Mouse (Mus musculus) neural tube, embryonic 14.5 days (tissue): ENCODE data around the gene Fut1. TPM values are rescaled to one million over a fixed set of nuclear protein-coding genes. Genes with fewer than 3 reads are reported as not detected.
A peak's percentile ranks its signal among the peaks of the same experiment; 100 is the strongest.

Experiments
- ATAC-seq: fragments of 200-750 bp; cut with Nextera tagmentation; 2 replicates; pipeline ENCODE4 v1.8.0; 2017; ENCODE audit warnings: low read depth, mild to moderate bottlenecking, moderate TSS enrichment, moderate library complexity
- H3K27ac ChIP-seq: fragments of 300-500 bp; sonication (generic); 2 replicates; pipeline ENCODE4 v1.5.1; 2014; ENCODE audit warnings: low read depth, mild to moderate bottlenecking, control low read depth, low read length, moderate library complexity, mixed read lengths
- H3K27me3 ChIP-seq: fragments of 300-500 bp; sonication (generic); 2 replicates; pipeline ENCODE4 v1.6.1; 2014; ENCODE audit warnings: low read length; ENCODE audit not compliant: control insufficient read depth, insufficient read depth
- H3K36me3 ChIP-seq: fragments of 300-500 bp; sonication (generic); 2 replicates; pipeline ENCODE4 v1.6.1; 2014; ENCODE audit warnings: low read length, mixed read lengths; ENCODE audit not compliant: control insufficient read depth, insufficient read depth
- H3K4me1 ChIP-seq: fragments of 300-500 bp; sonication (generic); 2 replicates; pipeline ENCODE4 v1.6.1; 2014; ENCODE audit warnings: low read length; ENCODE audit not compliant: control insufficient read depth, insufficient read depth
- H3K4me2 ChIP-seq: fragments of 300-500 bp; sonication (generic); 2 replicates; pipeline ENCODE4 v1.6.1; 2014; ENCODE audit warnings: mild to moderate bottlenecking, low read depth, low read length, control low read depth
- H3K4me3 ChIP-seq: fragments of 300-500 bp; sonication (generic); 2 replicates; pipeline ENCODE4 v1.5.1; 2014; ENCODE audit warnings: low read depth, low read length, control low read depth, mixed read lengths
- H3K9ac ChIP-seq: fragments of 300-500 bp; sonication (generic); replicated peaks from 2 replicates; pipeline ENCODE4 v1.6.1; 2014; ENCODE audit warnings: low read depth, mild to moderate bottlenecking, control low read depth, low read length, mixed read lengths
- H3K9me3 ChIP-seq: fragments of 300-500 bp; sonication (generic); 2 replicates; pipeline ENCODE4 v1.6.1; 2016; ENCODE audit warnings: low read length; ENCODE audit not compliant: control insufficient read depth
- WGBS: fragments of 180-500 bp; shearing (Covaris S2); extraction: QIAGEN DNeasy Blood & Tissue Kit; methylation state at CpG from one replicate; pipeline ENCODE4 v1.1.7; 2014; 5-methylcytosine and 5-hydroxymethylcytosine counted together
- polyA plus RNA-seq: library from polyadenylated mRNA; unstranded; fragments of >200 nt; fragmentation: Nextera tagmentation; extraction: Ambion mirVana; gene quantifications from 2 replicates; pipeline ENCODE4 v1.2.1, GENCODE M21; 2014

Fut1 gene
- polyA plus RNA-seq, 1 experiment from 2014 or later: not detected

- no peaks in the 10 kb centered on the region for H3K36me3 ChIP-seq
- H3K27ac ChIP-seq: no peak overlapping the region
- no peak for ATAC-seq
- H3K4me1 ChIP-seq: 0 out of 2 replicates have a peak, but pooled peaks cover 2% of the 10 kb centered on the region
- no peak overlapping the region for H3K4me3 ChIP-seq
- H3K4me2 ChIP-seq: no peak overlapping the region
- no peak overlapping the region for H3K9ac ChIP-seq
- peaks cover 2% of the 10 kb centered on the region; the same call in 1 of the 2 replicates for H3K27me3 ChIP-seq
- 91% methylated on average over 11 of the region's 11 CpGs for WGBS
- no peaks in the 10 kb centered on the region for H3K9me3 ChIP-seq
These were observed 6.4 kb downstream of the Fut1 start for GRCm38 (mm10) chr7:45623507-45623906.

GRCm38 (mm10) chr7:45624718-45625117 lies 7.6 kb downstream of the Fut1 start:
- Histone ChIP-seq H3K9ac (no peak overlapping the region), H3K9me3 (no peaks in the 10 kb centered on the region)
- WGBS: 78% methylated on average over 3 of the region's 3 CpGs

DNA sequence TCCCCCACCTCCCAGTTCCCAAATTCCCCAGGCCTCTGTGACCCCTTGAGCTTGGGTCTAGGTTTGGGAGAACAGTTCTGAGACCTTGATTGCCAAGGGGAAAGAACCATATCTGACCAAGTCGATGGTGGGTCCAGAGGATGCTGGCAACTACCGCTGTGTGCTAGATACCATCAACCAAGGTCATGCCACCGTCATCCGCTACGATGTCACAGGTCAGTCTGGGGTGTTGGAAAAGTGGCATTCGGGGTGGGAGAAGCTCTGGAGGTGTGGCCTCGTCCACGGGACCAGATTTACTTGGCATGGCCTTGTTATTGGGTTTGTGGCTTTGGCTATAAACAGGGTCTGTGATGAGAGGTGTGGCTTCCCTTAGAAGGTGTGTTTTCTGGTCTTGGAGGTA lies 8.4 kb downstream of the Fut1 start:
- Histone ChIP-seq H3K27ac (no peak overlapping the region), H3K9me3 (no peaks in the 10 kb centered on the region), H3K4me2 (no peak overlapping the region), H3K36me3 (no peaks in the 10 kb centered on the region), H3K27me3 (no peaks in the 10 kb centered on the region), H3K4me1 (0 out of 2 replicates have a peak, but pooled peaks cover 2% of the 10 kb centered on the region), H3K4me3 (no peak overlapping the region), H3K9ac (no peak overlapping the region)
- 93% methylated on average over 8 of the region's 8 CpGs for WGBS
- no peak for ATAC-seq

More at GRCm38 (mm10) chr7:45624718-45625117, 7.6 kb downstream of the Fut1 start:
- H3K27ac ChIP-seq: no peak overlapping the region
- H3K27me3 ChIP-seq: no peaks in the 10 kb centered on the region; the same call in 1 of the 2 replicates
- no peak overlapping the region for H3K4me3 ChIP-seq
- no peak for ATAC-seq
- no peaks in the 10 kb centered on the region for H3K36me3 ChIP-seq
- H3K4me2 ChIP-seq: no peak overlapping the region
- H3K4me1 ChIP-seq: 0 out of 2 replicates have a peak, but pooled peaks cover 2% of the 10 kb centered on the region

GRCm38 (mm10) chr7:45626571-45627076 lies 9.5 kb downstream of the Fut1 start:
- H3K4me3 ChIP-seq: no peak overlapping the region
- ATAC-seq: no peak
- 0 out of 2 replicates have a peak, but pooled peaks cover 2% of the 10 kb centered on the region for H3K4me1 ChIP-seq
- no peaks in the 10 kb centered on the region for H3K9me3 ChIP-seq
- no peak overlapping the region for H3K4me2 ChIP-seq
- no peak overlapping the region for H3K9ac ChIP-seq
- H3K27ac ChIP-seq: no peak overlapping the region
- WGBS: 94% methylated on average over 7 of the region's 7 CpGs
- no peaks in the 10 kb centered on the region for H3K27me3 ChIP-seq
- no peaks in the 10 kb centered on the region for H3K36me3 ChIP-seq

- Histone ChIP-seq H3K27ac (peak within 1 kb of the TSS; percentile 92), H3K4me1 (0 out of 2 replicates have a peak, but pooled peaks cover 2% of the 10 kb centered on the region), H3K9ac (peak within 1 kb of the TSS; percentile 88), H3K9me3 (no peaks in the 10 kb centered on the region), H3K36me3 (no peaks in the 10 kb centered on the region), H3K27me3 (no peaks in the 10 kb centered on the region), H3K4me3 (peak within 1 kb of the TSS; percentile 58), H3K4me2 (peak within 1 kb of the TSS; percentile 83)
- ATAC-seq: no peak
- 88% methylated on average over 8 of the region's 9 CpGs for WGBS
These were observed 10.2 kb downstream of the Fut1 start, which contains the start of gene Rasip1 for GRCm38 (mm10) chr7:45627261-45627660. Rasip1 (plus strand) TSS chr7:45627488.

GRCm38 (mm10) chr7:45628364-45629294 lies 11.5 kb downstream of the Fut1 start:
- Histone ChIP-seq H3K4me3 (peak overlapping the region; percentile 58), H3K9me3 (no peaks in the 10 kb centered on the region), H3K27me3 (no peaks in the 10 kb centered on the region), H3K9ac (peak overlapping the region; percentile 88), H3K36me3 (no peaks in the 10 kb centered on the region), H3K27ac (peak overlapping the region; percentile 92), H3K4me1 (0 out of 2 replicates have a peak, but pooled peaks cover 2% of the 10 kb centered on the region), H3K4me2 (peak overlapping the region; percentile 83)
- WGBS: 1% methylated on average over 104 of the region's 105 CpGs
- ATAC-seq: peak; percentile 85

DNA sequence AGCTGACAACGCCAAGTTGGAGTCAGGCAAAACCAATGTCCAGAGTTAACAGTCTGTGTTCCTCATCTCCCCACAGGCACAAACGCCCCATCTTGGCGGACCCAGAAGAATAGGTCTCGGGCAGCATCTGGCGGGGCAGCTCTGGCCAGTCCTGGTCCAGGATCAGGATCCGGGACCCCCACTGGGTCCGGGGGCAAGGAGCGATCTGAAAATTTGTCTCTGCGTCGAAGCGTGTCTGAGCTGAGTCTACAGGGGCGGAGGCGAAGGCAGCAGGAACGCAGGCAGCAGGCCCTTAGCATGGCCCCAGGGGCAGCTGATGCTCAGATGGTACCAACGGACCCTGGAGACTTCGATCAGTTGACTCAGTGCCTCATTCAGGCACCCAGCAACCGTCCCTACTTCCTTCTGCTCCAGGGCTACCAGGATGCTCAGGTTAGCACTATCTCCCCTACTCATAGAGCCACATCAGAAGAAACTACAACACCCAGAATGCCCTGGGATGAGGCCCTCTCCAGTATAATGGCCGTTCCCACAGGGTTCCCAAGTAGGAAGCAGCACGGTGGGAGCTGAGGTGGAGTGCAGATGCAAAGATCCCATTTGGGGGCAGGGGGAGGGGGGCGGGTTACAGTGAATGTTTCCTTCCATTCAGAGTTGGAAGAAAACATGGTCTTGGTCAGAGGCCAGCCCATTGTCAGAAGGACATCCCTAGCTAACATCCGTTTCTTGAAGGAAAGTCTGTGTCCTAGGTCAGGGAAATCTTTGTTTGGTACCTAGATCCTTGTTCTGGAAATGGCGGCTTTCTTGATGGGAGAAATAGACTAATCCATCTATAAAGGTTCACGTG lies 13.2 kb downstream of the Fut1 start:
- Histone ChIP-seq H3K27me3 (no peaks in the 10 kb centered on the region), H3K27ac (no peak overlapping the region), H3K4me2 (no peak overlapping the region), H3K4me3 (no peak overlapping the region), H3K9ac (no peak overlapping the region), H3K9me3 (no peaks in the 10 kb centered on the region), H3K4me1 (0 out of 2 replicates have a peak, but pooled peaks cover 2% of the 10 kb centered on the region), H3K36me3 (no peaks in the 10 kb centered on the region)
- no peak for ATAC-seq
- WGBS: 72% methylated on average over 23 of the region's 23 CpGs

DNA sequence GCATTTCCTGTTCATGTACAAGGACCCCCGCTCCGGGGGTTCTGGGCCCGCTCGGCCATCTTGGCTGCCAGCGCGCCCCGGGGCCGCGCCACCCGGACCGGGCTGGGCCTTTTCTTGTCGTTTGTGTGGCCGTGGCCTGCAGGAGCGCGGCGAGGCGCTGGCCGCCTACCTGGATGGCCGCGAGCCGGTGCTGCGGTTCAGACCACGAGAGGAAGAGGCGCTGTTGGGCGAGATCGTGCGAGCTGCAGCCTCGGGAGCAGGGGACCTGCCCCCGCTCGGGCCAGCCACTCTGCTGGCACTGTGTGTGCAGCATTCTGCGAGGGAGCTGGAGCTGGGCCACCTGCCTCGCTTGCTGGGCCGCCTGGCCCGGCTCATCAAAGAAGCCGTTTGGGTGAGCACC lies 15.4 kb downstream of the Fut1 start:
- H3K4me3 ChIP-seq: 0 out of 2 replicates have a peak overlapping the region, but pooled peaks have one; percentile 5
- no peaks in the 10 kb centered on the region; the same call in 1 of the 2 replicates for H3K9me3 ChIP-seq
- WGBS: 19% methylated on average over 29 of the region's 35 CpGs
- no peak for ATAC-seq
- 0 out of 2 replicates have a peak, but pooled peaks cover 2% of the 10 kb centered on the region for H3K4me1 ChIP-seq
- H3K27me3 ChIP-seq: no peaks in the 10 kb centered on the region
- no peaks in the 10 kb centered on the region; the same call in 1 of the 2 replicates for H3K36me3 ChIP-seq
- H3K27ac ChIP-seq: no peak overlapping the region
- peak overlapping the region; percentile 24 for H3K4me2 ChIP-seq
- 0 out of 2 replicates have a peak overlapping the region, but pooled peaks have one; percentile 37 for H3K9ac ChIP-seq
